Mouse (Mus musculus) MEL (cell line): ENCODE data around the gene Tnni1.

ENCODE experiments used
- BHLHE40 ChIP-seq: IDR thresholded peaks from 2 replicates; pipeline ENCODE4 v1.6.1; 2012; ENCODE audit warnings: low read depth, mild to moderate bottlenecking, inconsistent platforms, low read length, improper control_type of control experiment, borderline replicate concordance
- CTCF ChIP-seq, 3 experiments: IDR thresholded peaks in 2 of 3; conservative IDR thresholded peaks in 1 of 3; 2 replicates each; pipeline ENCODE4 v1.5.1; 2011 to 2012; ENCODE audit warnings: low read length in 3 of 3, low read depth in 2 of 3, mild to moderate bottlenecking in 2 of 3, improper control_type of control experiment in 1 of 3, inconsistent platforms in 1 of 3, mixed read lengths in 1 of 3, moderate library complexity in 1 of 3; ENCODE audit not compliant: control insufficient read depth in 1 of 3, insufficient read depth in 1 of 3, poor library complexity in 1 of 3, severe bottlenecking in 1 of 3
- E2F4 ChIP-seq: IDR thresholded peaks from 2 replicates; pipeline ENCODE4 v1.6.1; 2011; ENCODE audit warnings: low read depth, low read length, improper control_type of control experiment, borderline replicate concordance
- EP300 ChIP-seq, 2 experiments: IDR thresholded peaks; 2 replicates each; pipeline ENCODE4 v1.6.1; 2011; ENCODE audit warnings: improper control_type of control experiment in 2 of 2, low read length in 2 of 2, low read depth in 1 of 2, mild to moderate bottlenecking in 1 of 2
- GATA1 ChIP-seq: IDR thresholded peaks from 2 replicates; pipeline ENCODE4 v1.6.1; 2011; ENCODE audit warnings: low read depth, low read length, improper control_type of control experiment
- POLR2A ChIP-seq, 2 experiments: IDR thresholded peaks; 2 replicates each; pipeline ENCODE4 v1.6.1; 2011 to 2012; ENCODE audit warnings: low read length in 2 of 2, mild to moderate bottlenecking in 2 of 2, control low read depth in 1 of 2, improper control_type of control experiment in 1 of 2, low read depth in 1 of 2, moderate library complexity in 1 of 2; ENCODE audit not compliant: control insufficient read depth in 1 of 2, insufficient read depth in 1 of 2, poor library complexity in 1 of 2
- RAD21 ChIP-seq: IDR thresholded peaks from 2 replicates; pipeline ENCODE4 v1.6.1; 2011; ENCODE audit warnings: mild to moderate bottlenecking, low read depth, low read length, improper control_type of control experiment
- SIN3A ChIP-seq: IDR thresholded peaks from 2 replicates; pipeline ENCODE4 v1.6.1; 2012; ENCODE audit warnings: low read length, improper control_type of control experiment, inconsistent platforms

DNA sequence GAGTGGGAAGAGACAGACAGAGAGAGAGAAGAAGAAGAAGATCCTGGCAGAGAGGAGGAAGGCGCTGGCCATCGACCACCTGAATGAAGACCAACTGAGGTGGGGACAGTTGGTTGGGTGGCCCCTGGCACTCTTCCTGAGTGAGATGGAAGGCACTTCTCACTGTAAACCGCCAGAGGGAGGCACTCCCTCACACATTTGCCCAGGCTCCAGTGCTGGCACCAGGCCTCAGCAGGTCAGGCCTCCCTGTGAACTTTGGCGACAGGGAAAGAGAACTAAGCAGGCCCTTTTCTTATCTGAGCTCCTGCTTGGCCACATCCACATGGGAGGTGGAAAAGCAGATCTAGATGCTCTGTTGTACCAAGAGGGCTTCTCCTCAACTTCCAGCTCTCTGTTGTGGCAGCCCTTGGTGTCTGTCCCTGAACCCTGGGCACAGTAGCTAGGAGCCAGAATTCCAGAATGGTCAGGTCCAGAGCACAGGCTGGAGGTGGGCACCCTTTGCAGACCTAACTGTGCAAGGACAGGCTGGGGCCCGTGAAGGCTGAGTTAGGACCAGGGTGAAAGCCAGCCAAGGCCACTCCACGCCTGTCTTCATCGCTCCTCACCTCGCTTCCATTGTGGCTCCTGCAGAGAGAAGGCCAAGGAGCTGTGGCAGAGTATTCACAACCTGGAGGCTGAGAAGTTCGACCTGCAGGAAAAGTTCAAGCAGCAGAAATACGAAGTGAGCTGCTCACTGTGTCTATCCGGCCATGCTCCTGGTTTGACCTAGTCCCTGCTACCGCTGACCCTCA is 71.7 kb downstream of the Tnni1 start:
- TF ChIP-seq RAD21 (peak; percentile 55), E2F4 (no peak), CTCF (IDR thresholded peaks at IDR 0.05 in 2 of 3, conservative IDR thresholded peaks at IDR 0.05 in 1 of 3; ENCODE audit: control insufficient read depth in 1 of 3, insufficient read depth in 1 of 3, low read depth in 2 of 3, low read length in 3 of 3, poor library complexity in 1 of 3, severe bottlenecking in 1 of 3) (peak; percentile 27 to 57 (median 55); a peak in 5 of 6 replicates), POLR2A (IDR thresholded peaks at IDR 0.05; ENCODE audit: control insufficient read depth in 1 of 2, insufficient read depth in 1 of 2, low read depth in 1 of 2, low read length in 2 of 2, poor library complexity in 1 of 2) (no peak), GATA1 (no peak), SIN3A (no peak), EP300 (IDR thresholded peaks at IDR 0.05; ENCODE audit: low read depth in 1 of 2, low read length in 2 of 2) (no peak), BHLHE40 (no peak)
